In genomic region chr6:127439063-127439462, GRCm38 (mm10) we compare ENCODE assay signal across 18 mouse cellular contexts.
"Had no signal": no experiment of that assay in that cellular context is flagged by ENCODE, and none has a peak within 500 bp of the region (broad histone marks: within the 10 kb centered on the region; RNA-seq: fewer than 3 reads in every experiment).

No protein-coding gene starts in this region.

- H3K36me3 ChIP-seq: kidney, embryonic 15.5 days; liver, embryonic 13.5 days; midbrain, embryonic 13.5 days; neural tube, embryonic 13.5 days; stomach, embryonic 15.5 days had no signal

- ATAC-seq: midbrain, embryonic 13.5 days had no signal

- H3K4me2 ChIP-seq: kidney, embryonic 15.5 days; liver, embryonic 13.5 days; midbrain, embryonic 13.5 days; neural tube, embryonic 13.5 days; stomach, embryonic 15.5 days had no signal

- H3K4me1 ChIP-seq: kidney, embryonic 15.5 days; stomach, embryonic 15.5 days had no signal

- H3K27ac ChIP-seq: kidney, embryonic 15.5 days; left cerebral cortex, adult 2 months; liver, embryonic 13.5 days; neural tube, embryonic 13.5 days; stomach, embryonic 15.5 days had no signal

- DNase-seq: kidney, adult 8-10 months; kidney, postnatal 10 days; kidney, postnatal 36 days; layer of hippocampus, postnatal 36 days; liver, embryonic 13.5 days; lung, adult 2 months; lung, postnatal 14 days; lung, postnatal 4 days; retina, postnatal 1 day; right cerebral cortex, postnatal 25 days; spleen, adult 18-20 months; thymus, postnatal 25 days had no signal

- H3K9me3 ChIP-seq: kidney, embryonic 15.5 days; liver, embryonic 13.5 days; midbrain, embryonic 13.5 days; neural tube, embryonic 13.5 days; stomach, embryonic 15.5 days had no signal

- H3K9ac ChIP-seq: kidney, embryonic 15.5 days; liver, embryonic 13.5 days; midbrain, embryonic 13.5 days; neural tube, embryonic 13.5 days; stomach, embryonic 15.5 days had no signal

- H3K27me3 ChIP-seq: kidney, embryonic 15.5 days; midbrain, embryonic 13.5 days; neural tube, embryonic 13.5 days; stomach, embryonic 15.5 days had no signal

- H3K4me3 ChIP-seq: kidney, embryonic 15.5 days; left cerebral cortex, adult 2 months; liver, embryonic 13.5 days; midbrain, embryonic 13.5 days; myocyte; neural tube, embryonic 13.5 days; stomach, embryonic 15.5 days had no signal
